Mouse (Mus musculus): ENCODE results near the gene Erg.
A peak's percentile ranks its signal among the peaks of the same experiment; 100 is the strongest.

The Erg gene

GRCm38 (mm10) chr16:95586311-95586602 lies at the start of gene Erg:
Gene Erg, minus strand, starts transcription at chr16:95586593.
- no peak for DNase-seq (ENCODE audit: low spot score in 2 of 2)

DNA sequence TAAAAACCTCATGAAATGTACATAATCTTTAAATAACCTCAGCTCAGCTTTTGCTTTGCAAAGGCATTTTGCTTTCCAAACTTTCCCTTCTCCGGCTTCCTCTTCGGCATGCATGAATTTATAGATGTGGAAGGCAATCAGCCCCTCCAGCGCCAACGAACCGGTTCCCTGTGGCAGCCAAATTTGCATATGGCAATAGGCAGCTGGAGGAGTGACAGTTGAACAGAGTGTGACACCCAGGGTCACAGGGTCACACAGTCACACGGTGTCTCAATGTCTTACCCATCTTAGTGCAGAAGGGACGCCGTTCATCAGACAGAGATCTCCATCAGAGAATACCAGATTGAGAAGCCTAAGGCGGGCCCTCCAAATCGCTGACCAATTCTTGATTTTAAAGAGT lies 45.4 kb upstream of the Erg start:
- no peak for DNase-seq (ENCODE audit: low spot score in 2 of 2)

DNA sequence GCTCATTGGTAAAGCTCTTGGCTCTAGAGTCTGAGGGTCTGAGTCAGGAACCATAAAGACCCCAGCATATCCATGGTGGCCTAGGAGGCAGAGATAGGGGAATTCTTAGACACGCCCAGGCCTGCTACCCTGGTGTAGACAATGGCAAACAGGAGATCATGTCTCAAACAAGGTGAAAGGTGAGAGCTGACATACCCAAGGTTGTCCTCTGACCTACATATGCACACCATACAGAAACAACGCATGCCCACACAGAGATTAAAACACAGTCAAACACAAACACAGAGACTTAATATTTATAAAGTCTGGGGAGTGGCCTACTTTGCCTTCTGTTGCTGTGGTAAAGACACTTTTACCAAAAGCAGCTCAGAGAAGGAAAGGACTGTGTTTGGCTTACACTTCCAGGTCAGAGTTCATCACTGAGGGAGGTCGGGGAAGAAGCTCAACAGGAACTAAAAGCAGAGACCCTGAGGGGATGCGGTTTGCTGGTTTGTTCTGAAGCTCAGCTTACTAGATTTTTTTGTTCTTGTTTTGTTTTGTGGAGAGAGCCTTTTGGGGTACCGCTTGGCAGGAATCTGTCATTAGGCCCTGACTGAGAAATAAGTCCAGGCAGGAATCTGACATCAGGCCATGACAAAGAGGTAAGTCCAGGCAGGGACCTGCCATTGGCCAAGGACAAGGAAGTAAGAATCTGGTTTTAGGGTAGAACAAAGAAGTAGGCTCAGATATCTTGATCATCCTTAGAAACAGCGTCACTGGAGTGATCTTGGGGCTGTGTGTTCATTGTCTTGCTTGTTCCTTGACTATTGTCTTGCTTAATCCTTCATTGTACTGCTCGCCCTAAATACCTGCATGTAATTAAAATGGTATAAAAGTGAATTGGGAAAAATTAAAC lies 37.7 kb upstream of the Erg start:
- DNase-seq (ENCODE audit: low spot score in 2 of 2) = no peak

- DNase-seq (ENCODE audit: low spot score in 2 of 2) = no peak
Observed at GRCm38 (mm10) chr16:95623056-95623455, 36.7 kb upstream of the Erg start.

- no peak for DNase-seq (ENCODE audit: low spot score in 2 of 2)
Observed at GRCm38 (mm10) chr16:95619859-95620325, 33.5 kb upstream of the Erg start.

DNA sequence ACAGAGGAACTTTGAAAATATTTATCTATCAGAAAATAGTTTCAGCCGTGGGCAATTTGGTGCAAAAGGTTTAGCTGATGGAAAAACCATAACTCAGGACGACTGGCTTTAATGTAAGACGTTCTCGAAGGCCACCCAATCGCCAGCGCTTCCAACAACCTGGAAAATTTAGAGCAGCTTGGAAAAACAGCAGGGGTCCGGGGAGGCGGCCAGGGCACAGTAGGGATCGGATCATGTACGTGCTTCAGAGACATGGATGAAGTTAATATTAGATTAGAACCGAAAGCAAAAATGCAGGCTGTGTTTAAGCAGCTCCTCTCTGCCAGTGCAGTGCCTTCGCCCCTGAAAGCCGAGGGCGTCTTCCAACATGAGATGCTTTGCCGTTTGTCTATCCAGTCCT lies 31.8 kb upstream of the Erg start:
- no peak for DNase-seq (ENCODE audit: low spot score in 2 of 2)

DNA sequence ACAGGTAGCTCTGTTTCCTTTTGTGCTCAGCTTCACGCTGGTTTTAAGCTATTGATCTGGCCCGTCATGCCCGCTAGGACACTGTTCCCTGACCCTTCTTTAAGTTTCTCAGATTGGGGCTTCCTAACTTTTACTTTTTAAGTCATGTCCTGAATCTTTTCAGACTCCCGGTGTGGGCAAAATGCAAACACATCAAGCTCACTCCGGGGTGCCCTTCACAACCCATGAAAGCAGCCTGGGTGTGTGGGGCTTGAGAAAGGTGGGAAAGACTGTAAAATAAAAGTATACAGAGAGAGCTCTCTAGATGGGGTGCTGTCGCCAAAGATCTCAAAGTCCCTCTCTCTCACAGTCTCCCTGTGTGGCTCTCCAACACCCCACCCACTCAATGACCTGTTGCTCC lies 31.3 kb upstream of the Erg start:
- DNase-seq (ENCODE audit: low spot score in 2 of 2) = no peak

DNA sequence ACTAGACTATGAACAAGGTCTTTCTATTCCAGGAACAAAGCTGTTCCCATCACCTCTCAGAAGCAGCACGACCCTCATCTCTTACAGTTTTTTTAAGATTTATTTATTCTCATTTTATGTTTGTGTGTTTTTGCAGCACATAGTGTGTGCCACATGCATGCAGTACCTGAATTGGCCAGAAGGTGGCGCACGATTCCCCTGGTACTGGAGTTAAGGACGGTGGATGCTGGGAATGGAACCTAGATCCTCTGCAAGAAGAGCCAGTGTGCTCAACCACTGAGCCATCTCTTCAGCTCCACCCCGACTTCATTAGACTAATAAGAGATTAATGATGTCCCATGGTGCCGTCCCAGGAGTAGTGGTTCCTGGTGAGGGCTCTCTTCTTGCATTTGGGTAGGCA lies 29.2 kb upstream of the Erg start:
- no peak for DNase-seq (ENCODE audit: low spot score in 2 of 2)

GRCm38 (mm10) chr16:95614482-95614881 lies 28.1 kb upstream of the Erg start:
- DNase-seq (ENCODE audit: low spot score in 2 of 2) = no peak

- no peak for DNase-seq (ENCODE audit: low spot score in 2 of 2)
Observed at GRCm38 (mm10) chr16:95611982-95612746, 25.8 kb upstream of the Erg start.

- DNase-seq (ENCODE audit: low spot score in 2 of 2) = no peak
Observed at GRCm38 (mm10) chr16:95608624-95609023, 22.2 kb upstream of the Erg start.

- peak; percentile 65 to 76 for DNase-seq (ENCODE audit: low spot score in 2 of 2)
Observed at GRCm38 (mm10) chr16:95605304-95605703, 18.9 kb upstream of the Erg start.

GRCm38 (mm10) chr16:95602504-95602903 lies 16.1 kb upstream of the Erg start:
- DNase-seq (ENCODE audit: low spot score in 2 of 2) = no peak

DNA sequence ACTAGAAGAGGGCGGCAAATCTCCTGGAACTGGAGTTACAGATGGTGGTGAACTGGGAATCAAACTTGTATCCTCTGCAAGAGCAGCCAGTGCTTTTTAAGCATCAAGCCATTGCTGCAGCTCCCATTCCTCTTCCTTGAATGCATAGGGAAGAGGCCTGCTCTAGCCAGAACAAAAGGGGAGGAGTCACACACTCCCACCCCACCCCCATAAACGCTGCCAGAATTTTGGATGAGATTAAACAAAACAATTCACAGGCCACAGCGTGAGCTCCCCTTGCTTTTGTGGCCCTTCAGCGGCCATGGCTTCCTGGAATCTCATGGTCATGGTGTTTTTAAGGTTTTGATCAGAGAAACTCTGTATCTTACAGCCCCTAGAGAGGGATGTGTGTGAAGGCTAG lies 15.4 kb upstream of the Erg start:
- no peak for DNase-seq (ENCODE audit: low spot score in 2 of 2)

DNA sequence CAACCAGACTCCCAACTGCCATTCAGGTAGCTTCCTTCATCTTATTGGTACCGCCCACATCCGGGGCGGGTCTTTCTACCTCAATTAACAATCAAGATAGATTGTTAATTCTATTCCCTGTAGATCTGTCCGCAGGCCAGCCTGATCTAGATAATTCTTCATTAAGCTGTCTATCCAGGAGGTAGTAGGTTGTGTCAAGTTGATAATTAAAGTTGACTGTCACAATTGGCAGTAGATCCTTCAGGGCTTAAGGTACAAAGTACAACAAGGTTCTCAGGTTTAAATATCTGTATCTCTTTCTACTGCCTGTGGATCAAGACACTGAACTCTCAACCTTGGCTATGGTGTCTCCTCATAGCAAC lies 14.8 kb upstream of the Erg start:
- no peak for DNase-seq (ENCODE audit: low spot score in 2 of 2)

- no peak for DNase-seq (ENCODE audit: low spot score in 2 of 2)
Observed at GRCm38 (mm10) chr16:95600572-95601218, 14.3 kb upstream of the Erg start.

GRCm38 (mm10) chr16:95598930-95599329 lies 12.5 kb upstream of the Erg start:
- no peak for DNase-seq (ENCODE audit: low spot score in 2 of 2)

- DNase-seq (ENCODE audit: low spot score in 2 of 2) = no peak
Observed at GRCm38 (mm10) chr16:95597578-95597951, 11.2 kb upstream of the Erg start.

GRCm38 (mm10) chr16:95596884-95597577 lies 10.6 kb upstream of the Erg start:
- DNase-seq (ENCODE audit: low spot score in 2 of 2) = no peak

- no peak for DNase-seq (ENCODE audit: low spot score in 2 of 2)
Observed at GRCm38 (mm10) chr16:95588849-95589248, 2.5 kb upstream of the Erg start.

DNA sequence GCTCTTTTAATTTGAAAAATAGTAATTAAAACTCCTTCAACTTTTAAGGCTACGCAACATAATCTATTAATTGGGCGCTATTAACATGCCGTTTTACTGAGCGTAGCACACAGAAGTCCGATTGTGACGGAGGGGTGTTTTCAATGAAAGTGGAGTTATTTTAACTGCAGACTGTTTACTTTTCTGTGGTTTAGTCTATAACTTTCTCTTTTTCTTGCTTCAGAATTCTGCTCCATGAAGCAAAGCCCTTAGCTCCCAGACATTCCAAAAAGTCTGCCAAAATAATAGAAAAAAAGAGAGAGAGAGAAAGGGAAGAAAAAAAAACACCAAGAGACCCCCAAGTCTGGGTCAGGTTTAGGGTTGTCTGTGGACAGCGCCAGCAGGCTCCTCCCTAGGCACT lies 333 bp upstream of the Erg start:
- DNase-seq (ENCODE audit: low spot score in 2 of 2) = no peak

Measured in urinary bladder, adult 18-20 months (tissue).